Mouse (Mus musculus): ENCODE results near the gene Rsl1. TPM values are rescaled to one million over a fixed set of nuclear protein-coding genes. Genes with fewer than 3 reads are reported as not detected.
A peak's percentile ranks its signal among the peaks of the same experiment; 100 is the strongest.
"Not testable (repeated sequence)": the region's sequence is repeated elsewhere in the genome, so short reads cannot be mapped to it uniquely, and the experiment has no call there.

The Rsl1 gene
- 4.7 and 5.6 TPM in 2 replicates for polyA plus RNA-seq (2014; fragmentation: Nextera tagmentation; extraction: Ambion mirVana)

DNA sequence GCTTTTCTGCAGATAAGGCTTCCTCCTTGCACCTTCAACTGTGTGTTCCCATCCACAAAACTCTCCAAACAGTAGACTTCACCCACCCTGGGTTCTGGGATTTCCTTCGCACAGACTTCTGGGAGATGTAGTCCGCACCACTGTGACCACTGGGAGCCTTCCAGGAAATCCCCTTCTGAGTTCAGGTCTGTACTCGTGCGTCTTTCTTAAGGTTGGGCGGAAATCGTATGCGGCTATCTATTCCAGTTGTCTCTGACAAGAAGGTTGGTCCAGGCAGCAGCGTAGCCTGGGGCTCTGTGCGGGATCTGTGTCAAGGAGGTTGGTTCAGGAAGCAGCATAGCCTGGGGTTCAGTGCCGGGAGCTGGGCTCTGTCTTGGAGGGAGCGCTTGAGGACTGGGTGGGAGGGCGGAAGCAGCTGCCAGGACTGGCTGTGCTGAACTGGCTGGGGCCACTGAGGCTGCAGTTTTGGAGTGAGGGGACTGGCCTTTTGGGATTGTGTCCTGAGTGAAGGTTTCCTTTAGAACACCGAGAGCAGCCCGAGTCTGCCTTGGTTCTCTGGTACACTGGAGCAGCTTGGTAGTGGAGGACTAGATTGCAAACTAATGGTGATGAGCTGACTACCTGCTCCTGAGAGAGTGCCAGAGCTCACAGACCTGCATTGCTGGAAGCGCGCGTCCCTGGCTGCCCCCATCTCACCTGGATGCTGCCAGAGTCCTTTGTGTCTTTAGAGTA, at the start of gene Rsl1:
TSS of gene Rsl1 (plus strand) at position 192 of the 732 bp plus-strand sequence.
- peak within 1 kb of the TSS; percentile 61 for H3K4me3 ChIP-seq (ENCODE audit: low read length)
- not testable (repeated sequence) for H3K4me1 ChIP-seq (ENCODE audit: control insufficient read depth, insufficient read depth, low read length); H3K27ac ChIP-seq (ENCODE audit: low read depth, low read length); H3K9me3 ChIP-seq (ENCODE audit: control insufficient read depth, low read length); H3K27me3 ChIP-seq (ENCODE audit: control insufficient read depth, insufficient read depth, low read length); H3K36me3 ChIP-seq (ENCODE audit: control insufficient read depth, insufficient read depth, low read length)
- H3K4me2 ChIP-seq (replicated peaks; ENCODE audit: low read depth, low read length): peak within 1 kb of the TSS; percentile 54
- ATAC-seq (ENCODE audit: low FRiP score, low TSS enrichment): peak; percentile 98
- peak within 1 kb of the TSS; percentile 62 for H3K9ac ChIP-seq (ENCODE audit: low read depth, low read length)
- 2% methylated on average over 17 of the region's 17 CpGs for WGBS

DNA sequence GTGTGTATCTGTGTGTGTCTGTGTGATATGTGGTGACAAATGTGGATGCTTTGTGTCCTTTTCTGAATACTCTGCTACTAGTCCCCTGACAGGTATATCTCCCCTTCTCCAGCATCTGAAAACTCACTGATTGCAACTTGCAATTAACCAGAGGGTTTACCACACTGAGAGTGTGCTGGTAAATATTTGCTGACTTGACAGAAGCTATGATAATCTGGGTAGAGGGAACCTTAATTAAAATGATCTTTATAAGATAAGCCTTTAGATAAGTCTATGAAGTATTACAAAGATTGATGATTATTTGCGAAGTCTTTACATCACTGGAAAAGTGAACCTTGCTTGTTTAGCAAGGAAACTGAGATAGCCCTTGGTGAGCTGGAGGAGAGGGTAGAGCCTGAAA, 48.5 kb upstream of the Rsl1 start:
- Histone ChIP-seq H3K4me3 (ENCODE audit: low read length) (no peak overlapping the region), H3K4me2 (replicated peaks; ENCODE audit: low read depth, low read length) (no peak overlapping the region), H3K9ac (ENCODE audit: low read depth, low read length) (no peak overlapping the region), H3K27ac (ENCODE audit: low read depth, low read length) (no peak overlapping the region), H3K27me3 (ENCODE audit: control insufficient read depth, insufficient read depth, low read length) (no peaks in the 10 kb centered on the region), H3K9me3 (ENCODE audit: control insufficient read depth, low read length) (no peaks in the 10 kb centered on the region), H3K4me1 (ENCODE audit: control insufficient read depth, insufficient read depth, low read length) (peaks cover 3% of the 10 kb centered on the region; the same call in 1 of the 2 replicates), H3K36me3 (ENCODE audit: control insufficient read depth, insufficient read depth, low read length) (no peaks in the 10 kb centered on the region)
- WGBS: 95% methylated on average over 1 of the region's 1 CpGs
- no peak for ATAC-seq (ENCODE audit: low FRiP score, low TSS enrichment)

DNA sequence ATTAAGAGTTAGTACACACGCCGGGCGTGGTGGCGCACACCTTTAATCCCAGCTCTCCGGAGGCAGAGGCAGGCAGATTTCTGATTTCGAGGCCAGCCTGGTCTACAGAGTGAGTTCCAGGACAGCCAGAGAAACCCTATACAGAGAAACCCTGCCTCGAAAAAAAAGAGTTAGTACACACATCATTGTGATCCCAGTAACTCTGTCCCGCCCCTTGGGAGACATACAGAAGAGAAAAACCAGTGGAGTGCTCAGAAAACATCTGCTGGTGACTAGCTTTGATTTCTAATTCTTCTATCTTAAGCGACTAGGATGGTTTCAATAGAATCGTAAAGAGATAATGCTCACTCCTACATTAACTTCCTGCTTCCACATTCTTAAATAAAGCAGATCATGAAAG, 45.5 kb upstream of the Rsl1 start:
- H3K9me3 ChIP-seq (ENCODE audit: control insufficient read depth, low read length): not testable (repeated sequence)
- ATAC-seq (ENCODE audit: low FRiP score, low TSS enrichment): peak; percentile 28
- H3K4me3 ChIP-seq (ENCODE audit: low read length): peak overlapping the region; percentile 74; the same call in 1 of the 2 replicates

DNA sequence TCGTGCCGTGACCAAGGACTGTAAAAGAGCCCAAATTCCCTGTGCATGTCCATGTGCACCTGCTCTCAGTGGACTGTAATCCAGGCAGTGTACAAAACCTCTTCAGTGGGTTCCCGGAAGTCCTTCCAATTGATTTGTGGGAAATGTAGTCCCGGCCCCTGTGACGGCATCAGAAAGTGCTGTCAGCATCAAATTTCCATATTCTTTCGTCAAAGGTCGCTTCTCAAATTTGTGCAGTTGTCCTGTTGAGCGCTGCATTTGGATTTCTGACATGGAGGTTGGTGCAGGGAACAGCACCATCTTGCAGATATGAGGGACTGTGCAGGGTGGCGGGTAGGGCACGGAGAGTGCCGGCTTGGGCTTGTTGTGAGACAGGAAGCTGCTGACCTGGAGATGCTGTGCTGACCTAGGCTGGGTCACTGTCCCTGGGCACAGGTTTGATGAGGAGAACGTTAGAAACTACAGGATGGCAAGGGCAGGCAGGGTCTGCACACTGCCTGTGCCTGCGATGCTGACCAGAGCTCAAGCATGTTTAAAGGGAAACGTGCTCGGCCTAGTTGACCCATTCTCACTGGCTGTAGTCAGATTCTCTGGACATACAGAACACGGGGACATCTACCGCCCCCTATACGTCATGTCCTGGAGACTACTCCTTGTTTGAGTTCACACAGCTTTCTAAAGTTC, 44.8 kb upstream of the Rsl1 start:
- Histone ChIP-seq H3K4me3 (ENCODE audit: low read length) (peak overlapping the region; percentile 74), H3K4me2 (replicated peaks; ENCODE audit: low read depth, low read length) (peak overlapping the region; percentile 55), H3K9me3 (ENCODE audit: control insufficient read depth, low read length) (no peaks in the 10 kb centered on the region), H3K4me1 (ENCODE audit: control insufficient read depth, insufficient read depth, low read length) (peaks cover 3% of the 10 kb centered on the region; the same call in 1 of the 2 replicates), H3K9ac (ENCODE audit: low read depth, low read length) (peak overlapping the region; percentile 64), H3K27ac (ENCODE audit: low read depth, low read length) (no peak overlapping the region), H3K36me3 (ENCODE audit: control insufficient read depth, insufficient read depth, low read length) (no peaks in the 10 kb centered on the region), H3K27me3 (ENCODE audit: control insufficient read depth, insufficient read depth, low read length) (no peaks in the 10 kb centered on the region)
- ATAC-seq (ENCODE audit: low FRiP score, low TSS enrichment): peak; percentile 96
- 1% methylated on average over 18 of the region's 18 CpGs for WGBS

More for the DNA sequence above, 45.5 kb upstream of the Rsl1 start:
- not testable (repeated sequence) for H3K9ac ChIP-seq (ENCODE audit: low read depth, low read length); H3K27ac ChIP-seq (ENCODE audit: low read depth, low read length); H3K4me1 ChIP-seq (ENCODE audit: control insufficient read depth, insufficient read depth, low read length); H3K4me2 ChIP-seq (replicated peaks; ENCODE audit: low read depth, low read length); H3K36me3 ChIP-seq (ENCODE audit: control insufficient read depth, insufficient read depth, low read length); H3K27me3 ChIP-seq (ENCODE audit: control insufficient read depth, insufficient read depth, low read length)
- 82% methylated on average over 10 of the region's 10 CpGs for WGBS

DNA sequence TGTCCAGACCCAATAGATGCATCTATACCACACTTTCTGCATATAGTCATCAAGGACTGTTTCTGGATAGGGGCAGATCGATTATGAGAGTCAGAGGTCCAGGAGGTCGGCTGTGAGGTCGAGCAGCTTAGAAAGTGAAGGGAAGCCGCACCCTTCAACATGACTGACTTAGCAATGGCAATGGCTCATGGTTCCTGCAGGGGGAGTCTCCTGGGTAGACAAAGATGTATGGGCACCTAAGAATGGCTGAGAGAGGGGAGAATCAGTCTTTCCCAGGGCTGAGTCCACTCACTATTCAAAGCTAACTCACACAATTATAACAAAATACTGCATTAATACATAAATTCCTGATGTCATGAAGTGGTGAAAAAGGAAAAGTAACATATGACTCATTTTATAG, 6.9 kb upstream of the Rsl1 start:
- H3K9ac ChIP-seq (ENCODE audit: low read depth, low read length); H3K36me3 ChIP-seq (ENCODE audit: control insufficient read depth, insufficient read depth, low read length); H3K4me2 ChIP-seq (replicated peaks; ENCODE audit: low read depth, low read length); H3K4me1 ChIP-seq (ENCODE audit: control insufficient read depth, insufficient read depth, low read length); H3K27me3 ChIP-seq (ENCODE audit: control insufficient read depth, insufficient read depth, low read length); H3K27ac ChIP-seq (ENCODE audit: low read depth, low read length); H3K9me3 ChIP-seq (ENCODE audit: control insufficient read depth, low read length); ATAC-seq (ENCODE audit: low FRiP score, low TSS enrichment); H3K4me3 ChIP-seq (ENCODE audit: low read length): not testable (repeated sequence)
- 55% methylated on average over 4 of the region's 4 CpGs for WGBS

DNA sequence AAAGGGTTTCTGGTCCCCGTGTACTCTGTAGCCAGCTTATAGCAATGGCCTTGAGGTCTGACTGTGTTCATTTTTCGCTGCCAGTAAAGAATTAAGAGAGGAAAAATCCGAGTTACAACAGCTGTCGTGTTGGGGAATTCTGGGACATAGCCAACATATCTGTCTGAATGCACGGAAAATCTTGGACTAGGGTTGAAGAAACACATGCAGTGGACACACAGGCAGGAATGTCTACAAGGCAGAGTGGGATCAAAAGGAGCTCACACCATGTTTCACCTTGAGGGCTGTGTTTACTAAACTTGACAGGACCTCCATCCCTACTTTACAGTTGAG, 707 bp downstream of the Rsl1 start:
- Histone ChIP-seq H3K4me2 (replicated peaks; ENCODE audit: low read depth, low read length) (peak overlapping the region; percentile 54), H3K4me3 (ENCODE audit: low read length) (peak overlapping the region; percentile 61), H3K9ac (ENCODE audit: low read depth, low read length) (peak overlapping the region; percentile 62; the same call in 1 of the 2 replicates), H3K9me3 (ENCODE audit: control insufficient read depth, low read length) (no peaks in the 10 kb centered on the region), H3K4me1 (ENCODE audit: control insufficient read depth, insufficient read depth, low read length) (no peaks in the 10 kb centered on the region), H3K36me3 (ENCODE audit: control insufficient read depth, insufficient read depth, low read length) (no peaks in the 10 kb centered on the region; the same call in 1 of the 2 replicates), H3K27ac (ENCODE audit: low read depth, low read length) (no peak overlapping the region), H3K27me3 (ENCODE audit: control insufficient read depth, insufficient read depth, low read length) (no peaks in the 10 kb centered on the region)
- 30% methylated on average over 5 of the region's 5 CpGs for WGBS
- no peak; the same call in 1 of the 2 replicates for ATAC-seq (ENCODE audit: low FRiP score, low TSS enrichment)

DNA sequence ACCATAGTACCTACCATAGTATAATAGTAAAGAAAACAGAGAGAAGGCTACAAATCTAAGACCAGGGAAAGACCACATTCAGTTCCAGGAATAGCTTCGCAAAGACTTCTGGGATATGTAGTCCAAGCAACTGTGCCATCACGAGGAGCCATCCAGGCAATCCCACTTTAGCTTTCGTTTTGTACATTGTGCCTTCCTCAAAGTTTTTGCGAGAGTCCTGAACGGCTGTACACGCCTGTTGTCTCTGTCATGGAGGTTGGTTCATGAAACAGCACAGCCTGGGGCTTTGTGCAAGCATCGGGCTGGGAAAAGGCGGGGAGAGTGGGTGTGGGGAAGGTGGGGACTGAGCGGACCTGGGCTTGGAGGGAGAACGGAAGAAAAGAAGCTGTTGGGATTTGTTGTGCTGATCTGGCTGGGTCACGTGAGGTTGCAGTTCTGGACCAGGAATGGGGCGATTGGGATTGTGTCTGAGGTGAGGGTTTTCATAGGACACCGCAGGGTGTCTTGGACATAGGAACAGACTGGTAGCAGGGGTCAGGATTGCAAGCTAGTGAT, 21.4 kb downstream of the Rsl1 start, which contains the start of gene Zfp455:
TSS of gene Zfp455 (plus strand) at position 167 of the 555 bp plus-strand sequence.
- ATAC-seq (ENCODE audit: low FRiP score, low TSS enrichment): peak; percentile 94
- Histone ChIP-seq H3K27me3 (ENCODE audit: control insufficient read depth, insufficient read depth, low read length) (no peaks in the 10 kb centered on the region), H3K27ac (ENCODE audit: low read depth, low read length) (no peak within 1 kb of the TSS), H3K4me2 (replicated peaks; ENCODE audit: low read depth, low read length) (peak within 1 kb of the TSS; percentile 55), H3K4me1 (ENCODE audit: control insufficient read depth, insufficient read depth, low read length) (no peaks in the 10 kb centered on the region), H3K9me3 (ENCODE audit: control insufficient read depth, low read length) (no peaks in the 10 kb centered on the region), H3K9ac (ENCODE audit: low read depth, low read length) (peak within 1 kb of the TSS; percentile 67), H3K4me3 (ENCODE audit: low read length) (peak within 1 kb of the TSS; percentile 67), H3K36me3 (ENCODE audit: control insufficient read depth, insufficient read depth, low read length) (no peaks in the 10 kb centered on the region)
- 3% methylated on average over 13 of the region's 13 CpGs for WGBS

DNA sequence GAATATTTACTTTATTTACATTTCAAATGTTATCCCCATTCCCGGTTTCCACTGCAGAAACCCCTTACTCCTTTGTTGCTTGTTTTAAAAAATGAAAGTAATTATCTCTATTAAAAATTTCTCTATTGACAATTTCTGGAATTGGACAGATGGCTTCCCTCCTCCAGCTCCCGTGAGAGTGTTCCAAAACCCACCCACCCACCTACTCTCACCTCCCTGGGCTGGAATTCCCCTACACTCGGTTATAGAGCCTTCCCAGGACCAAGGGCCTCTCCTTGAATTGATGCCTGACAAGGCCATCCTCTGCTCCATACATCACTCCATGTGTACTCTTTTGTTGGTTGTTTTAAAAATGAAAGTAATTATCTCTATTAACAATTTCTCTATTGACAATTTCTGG, 28.7 kb downstream of the Rsl1 start:
- WGBS: 79% methylated on average over 3 of the region's 3 CpGs
- Histone ChIP-seq H3K27me3 (ENCODE audit: control insufficient read depth, insufficient read depth, low read length) (no peaks in the 10 kb centered on the region), H3K27ac (ENCODE audit: low read depth, low read length) (no peak overlapping the region), H3K4me3 (ENCODE audit: low read length) (no peak overlapping the region), H3K4me2 (replicated peaks; ENCODE audit: low read depth, low read length) (no peak overlapping the region), H3K9ac (ENCODE audit: low read depth, low read length) (no peak overlapping the region), H3K9me3 (ENCODE audit: control insufficient read depth, low read length) (no peaks in the 10 kb centered on the region), H3K36me3 (ENCODE audit: control insufficient read depth, insufficient read depth, low read length) (no peaks in the 10 kb centered on the region), H3K4me1 (ENCODE audit: control insufficient read depth, insufficient read depth, low read length) (no peaks in the 10 kb centered on the region)
- ATAC-seq (ENCODE audit: low FRiP score, low TSS enrichment): no peak

Measured in kidney, embryonic 14.5 days (tissue).